Mouse (Mus musculus) hindbrain, postnatal 0 days (tissue): Measurements from ENCODE around the gene Olfr1507. TPM values are rescaled to one million over a fixed set of nuclear protein-coding genes. Genes with fewer than 3 reads are reported as not detected.

ENCODE experiments used
- ATAC-seq: fragments of 200-750 bp; cut with Nextera tagmentation; 2 replicates; pipeline ENCODE4 v1.8.0; 2017; ENCODE audit warnings: mild to moderate bottlenecking, moderate TSS enrichment, moderate library complexity
- DNase-seq: peaks from one replicate; pipeline ENCODE4 v3.0.0-alpha.2; 2015; ENCODE audit warnings: low spot score
- H3K27ac ChIP-seq: fragments of 300-500 bp; sonication (generic); 2 replicates; pipeline ENCODE4 v1.5.1; 2014; ENCODE audit warnings: mild to moderate bottlenecking
- H3K27me3 ChIP-seq: fragments of 300-500 bp; sonication (generic); 2 replicates; pipeline ENCODE4 v1.6.1; 2014; ENCODE audit warnings: low read length, mixed read lengths; ENCODE audit not compliant: insufficient read depth
- H3K36me3 ChIP-seq: fragments of 300-500 bp; sonication (generic); 2 replicates; pipeline ENCODE4 v1.6.1; 2014; ENCODE audit warnings: low read length, mixed read lengths; ENCODE audit not compliant: insufficient read depth
- H3K4me1 ChIP-seq: fragments of 300-500 bp; sonication (generic); 2 replicates; pipeline ENCODE4 v1.6.1; 2014; ENCODE audit warnings: antibody characterized with exemption, low read length, mixed read lengths; ENCODE audit not compliant: insufficient read depth
- H3K4me2 ChIP-seq: fragments of 300-500 bp; sonication (generic); 2 replicates; pipeline ENCODE4 v1.6.1; 2014; ENCODE audit warnings: low read depth, mild to moderate bottlenecking, low read length, moderate library complexity, mixed read lengths
- H3K4me3 ChIP-seq: fragments of 300-500 bp; sonication (generic); 2 replicates; pipeline ENCODE4 v1.5.1; 2014; ENCODE audit warnings: low read length
- H3K9ac ChIP-seq: fragments of 300-500 bp; sonication (generic); replicated peaks from 2 replicates; pipeline ENCODE4 v1.6.1; 2014; ENCODE audit warnings: mild to moderate bottlenecking, low read length, moderate library complexity, mixed read lengths
- H3K9me3 ChIP-seq: fragments of 300-500 bp; sonication (generic); 2 replicates; pipeline ENCODE4 v1.6.1; 2016; ENCODE audit warnings: low read length, mixed read lengths
- CTCF ChIP-seq: IDR thresholded peaks from 2 replicates; pipeline ENCODE4 v1.5.1; 2016; ENCODE audit warnings: antibody characterized with exemption, control low read depth, low read depth
- WGBS: fragments of 180-500 bp; shearing (Covaris S2); extraction: QIAGEN DNeasy Blood & Tissue Kit; methylation state at CpG from one replicate; pipeline ENCODE4 v1.1.7; 2014; 5-methylcytosine and 5-hydroxymethylcytosine counted together
- polyA plus RNA-seq: library from polyadenylated mRNA; unstranded; fragments of >200 nt; fragmentation: Nextera tagmentation; extraction: Ambion mirVana; gene quantifications from 2 replicates; pipeline ENCODE4 v1.2.1, GENCODE M21; 2015
- total RNA-seq: library from RNA; depleted of rRNA; stranded (reverse); fragments of >200 nt; gene quantifications from 2 replicates; pipeline ENCODE4 v1.2.3, GENCODE M21; 2014; rRNA removed

The Olfr1507 gene
- not detected in 2 replicates for total RNA-seq
- polyA plus RNA-seq, result not detected in 2 replicates

DNA sequence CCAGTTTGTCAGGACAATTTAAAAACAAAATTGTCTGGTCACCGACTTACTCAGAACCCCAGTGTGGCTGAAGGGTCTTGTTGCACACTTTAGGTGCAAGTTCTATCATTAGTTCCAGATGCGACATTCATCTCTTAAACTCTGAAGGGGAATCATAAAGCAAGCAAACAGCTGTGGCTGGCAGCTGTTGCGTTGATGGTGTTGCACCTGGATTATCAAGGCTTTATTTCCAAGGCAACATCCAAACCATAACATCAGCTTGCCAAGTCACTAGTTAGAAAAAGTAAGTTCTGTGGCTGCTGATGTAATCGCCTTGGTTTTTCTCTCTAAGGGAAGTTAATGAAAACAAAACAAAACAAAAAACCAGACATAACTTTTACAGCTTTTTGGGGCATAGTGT is at the start of gene Olfr1507:
Gene Olfr1507 (minus strand): TSS at position 234 of the 400 bp plus-strand sequence.
- H3K4me2 ChIP-seq, result no peak within 1 kb of the TSS
- no peak for ATAC-seq
- H3K27me3 ChIP-seq, result no peaks in the 10 kb centered on the region
- no peak within 1 kb of the TSS for H3K9ac ChIP-seq
- H3K4me1 ChIP-seq, result no peaks in the 10 kb centered on the region
- no peak for DNase-seq
- WGBS, result 86% methylated on average over 4 of the region's 4 CpGs
- H3K9me3 ChIP-seq, result no peaks in the 10 kb centered on the region
- TF ChIP-seq CTCF, result no peak
- no peak within 1 kb of the TSS for H3K27ac ChIP-seq
- no peaks in the 10 kb centered on the region for H3K36me3 ChIP-seq
- H3K4me3 ChIP-seq, result no peak within 1 kb of the TSS

DNA sequence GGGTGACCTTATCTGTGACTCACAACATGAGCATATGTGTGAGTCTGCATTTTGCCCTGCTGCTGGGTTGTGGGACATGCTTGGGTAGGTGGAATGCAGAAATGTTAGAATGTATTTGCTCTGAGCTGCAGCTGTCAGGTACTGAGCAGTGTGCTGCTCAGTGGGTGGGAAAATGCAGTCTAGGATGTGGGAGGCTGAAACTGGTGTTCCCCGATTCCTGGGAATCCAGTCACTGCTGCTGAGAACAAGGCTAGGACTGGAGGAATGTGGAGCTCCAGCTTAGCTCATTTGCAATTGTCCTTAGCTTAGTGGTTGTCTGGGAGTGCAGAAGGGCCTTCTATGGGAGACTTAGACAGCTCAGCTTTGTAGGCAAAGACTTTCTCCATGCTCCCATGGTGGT is 37.8 kb upstream of the Olfr1507 start:
- Histone ChIP-seq H3K9ac (no peak overlapping the region), H3K27me3 (no peaks in the 10 kb centered on the region), H3K4me1 (no peaks in the 10 kb centered on the region), H3K4me2 (no peak overlapping the region), H3K36me3 (no peaks in the 10 kb centered on the region), H3K9me3 (no peaks in the 10 kb centered on the region), H3K27ac (no peak overlapping the region), H3K4me3 (no peak overlapping the region)
- TF ChIP-seq CTCF, result no peak
- no peak for DNase-seq
- ATAC-seq, result no peak
- 84% methylated on average over 1 of the region's 1 CpGs for WGBS

DNA sequence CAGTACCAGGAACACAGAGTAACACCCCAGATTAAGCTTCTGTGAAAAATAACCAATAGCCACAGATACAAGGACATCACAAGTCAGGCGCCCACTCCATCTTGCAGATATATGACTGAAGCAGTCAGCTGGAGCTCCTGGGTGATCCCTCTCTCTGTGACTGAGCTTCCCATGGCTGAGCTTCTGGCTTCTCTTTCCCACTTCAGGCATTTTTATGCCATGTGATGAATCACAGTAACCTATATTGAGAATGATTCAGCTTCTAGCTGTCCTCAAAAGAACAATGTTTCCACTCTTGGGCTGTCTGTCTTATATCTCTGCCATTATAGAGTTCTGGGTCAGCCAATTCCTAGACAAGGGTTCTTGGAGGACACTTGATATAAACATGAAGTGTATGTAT is 29.4 kb upstream of the Olfr1507 start:
- Histone ChIP-seq H3K27ac (no peak overlapping the region), H3K9me3 (no peaks in the 10 kb centered on the region), H3K36me3 (no peaks in the 10 kb centered on the region), H3K9ac (no peak overlapping the region), H3K4me3 (no peak overlapping the region), H3K4me1 (no peaks in the 10 kb centered on the region), H3K27me3 (no peaks in the 10 kb centered on the region), H3K4me2 (no peak overlapping the region)
- DNase-seq, result no peak
- 81% methylated on average over 1 of the region's 1 CpGs for WGBS
- no peak for TF ChIP-seq CTCF
- no peak for ATAC-seq

DNA sequence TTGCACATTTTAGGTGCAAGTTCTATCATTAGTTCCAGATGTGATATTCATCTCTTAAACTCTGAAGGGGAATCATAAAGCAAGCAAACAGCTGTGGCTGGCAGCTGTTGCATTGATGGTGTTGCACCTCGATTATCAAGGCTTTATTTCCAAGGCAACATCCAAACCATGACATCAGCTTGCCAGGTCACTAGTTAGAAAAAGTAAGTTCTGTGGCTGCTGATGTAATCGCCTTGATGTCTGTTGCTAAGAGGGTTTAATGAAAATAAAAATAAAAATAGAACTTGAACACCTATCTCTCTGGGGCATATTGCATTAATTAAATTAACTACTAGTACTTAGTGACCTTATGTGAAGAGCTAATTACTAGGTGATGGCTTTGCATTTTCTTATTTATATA is 28.2 kb downstream of the Olfr1507 start, which contains the start of gene Olfr1508:
Gene Olfr1508 (minus strand): TSS at position 101 of the 400 bp plus-strand sequence.
- 70% methylated on average over 2 of the region's 2 CpGs for WGBS
- no peak for ATAC-seq
- no peaks in the 10 kb centered on the region for H3K4me1 ChIP-seq

DNA sequence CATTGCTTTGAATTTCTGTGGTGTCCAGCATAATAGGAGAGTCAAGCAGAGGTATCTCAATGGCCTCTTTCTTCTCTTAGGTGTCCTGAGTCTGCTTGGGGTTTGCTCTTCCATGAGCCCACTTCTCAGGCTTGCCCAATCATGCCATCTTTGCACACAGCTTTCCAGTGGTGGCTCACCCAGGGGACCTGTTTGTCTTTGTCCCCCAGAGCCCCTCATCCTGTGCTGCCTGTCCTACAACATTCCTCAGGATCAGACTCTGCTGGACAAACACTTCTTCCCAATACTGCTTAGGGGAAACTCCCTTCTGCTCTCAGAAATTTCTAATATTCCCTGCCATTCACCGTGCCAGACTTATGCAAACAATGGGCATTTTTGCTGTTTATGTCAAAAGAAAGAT is 29.8 kb downstream of the Olfr1507 start:
- no peak for ATAC-seq
- TF ChIP-seq CTCF, result no peak
- WGBS, result 98% methylated on average over 1 of the region's 1 CpGs

More for the DNA sequence above, 28.2 kb downstream of the Olfr1507 start, which contains the start of gene Olfr1508:
- H3K9me3 ChIP-seq, result no peaks in the 10 kb centered on the region
- H3K4me3 ChIP-seq, result no peak within 1 kb of the TSS
- DNase-seq, result no peak
- H3K9ac ChIP-seq, result no peak within 1 kb of the TSS
- no peak for TF ChIP-seq CTCF
- H3K27ac ChIP-seq, result no peak within 1 kb of the TSS
- no peak within 1 kb of the TSS for H3K4me2 ChIP-seq
- H3K27me3 ChIP-seq, result no peaks in the 10 kb centered on the region
- H3K36me3 ChIP-seq, result no peaks in the 10 kb centered on the region

DNA sequence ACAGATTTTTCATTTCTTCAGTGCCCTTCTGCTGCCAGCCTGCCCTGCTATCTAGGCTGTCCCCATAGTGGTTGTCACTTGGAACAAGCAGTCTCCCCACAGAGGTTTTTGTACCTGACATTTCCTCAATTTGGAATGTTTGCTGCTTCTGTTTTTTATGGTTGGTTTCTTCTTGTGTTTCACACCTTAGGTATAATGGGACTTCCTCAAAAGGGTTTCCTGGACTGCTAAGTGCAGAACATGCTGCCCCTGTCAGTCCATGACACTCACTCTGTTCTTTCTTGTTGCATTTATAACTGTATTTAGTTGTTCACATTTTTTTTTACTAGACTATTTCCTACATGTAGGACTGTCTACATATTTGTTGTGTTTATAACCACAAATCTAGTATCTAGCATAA is 33.6 kb downstream of the Olfr1507 start:
- ATAC-seq, result no peak
- H3K9me3 ChIP-seq, result no peaks in the 10 kb centered on the region
- no peak overlapping the region for H3K27ac ChIP-seq

More for the DNA sequence above, 29.8 kb downstream of the Olfr1507 start:
- no peaks in the 10 kb centered on the region for H3K27me3 ChIP-seq
- H3K4me3 ChIP-seq, result no peak overlapping the region
- H3K4me1 ChIP-seq, result no peaks in the 10 kb centered on the region
- no peaks in the 10 kb centered on the region for H3K9me3 ChIP-seq
- H3K4me2 ChIP-seq, result no peak overlapping the region
- H3K36me3 ChIP-seq, result no peaks in the 10 kb centered on the region
- H3K27ac ChIP-seq, result no peak overlapping the region
- no peak overlapping the region for H3K9ac ChIP-seq
- no peak for DNase-seq

DNA sequence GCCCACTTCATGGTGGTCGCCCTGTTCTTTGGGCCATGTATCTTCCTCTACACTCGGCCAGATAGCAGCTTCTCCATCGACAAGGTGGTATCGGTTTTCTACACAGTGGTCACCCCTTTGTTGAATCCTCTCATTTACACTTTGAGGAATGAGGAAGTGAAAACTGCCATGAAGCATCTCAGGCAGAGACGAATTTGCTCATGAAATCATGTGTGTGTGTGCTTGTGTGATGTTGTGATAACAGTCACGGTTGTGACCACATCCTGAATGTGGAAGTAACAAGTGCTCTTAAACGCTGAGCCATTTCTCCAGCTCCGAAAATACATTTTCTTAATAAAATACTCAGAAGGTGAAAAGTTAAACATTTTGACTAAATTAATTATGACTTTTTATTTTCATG is 44.4 kb downstream of the Olfr1507 start:
- ATAC-seq (no peak), DNase-seq (no peak)
- H3K27ac ChIP-seq, result no peak overlapping the region
- H3K4me2 ChIP-seq, result no peak overlapping the region
- no peaks in the 10 kb centered on the region for H3K36me3 ChIP-seq
- H3K4me1 ChIP-seq, result no peaks in the 10 kb centered on the region
- no peak for TF ChIP-seq CTCF
- WGBS, result 93% methylated on average over 8 of the region's 8 CpGs
- H3K9ac ChIP-seq, result no peak overlapping the region
- no peaks in the 10 kb centered on the region for H3K9me3 ChIP-seq
- H3K27me3 ChIP-seq, result no peaks in the 10 kb centered on the region
- H3K4me3 ChIP-seq, result no peak overlapping the region

More for the DNA sequence above, 33.6 kb downstream of the Olfr1507 start:
- Histone ChIP-seq H3K9ac (no peak overlapping the region), H3K36me3 (no peaks in the 10 kb centered on the region), H3K27me3 (no peaks in the 10 kb centered on the region), H3K4me3 (no peak overlapping the region), H3K4me2 (no peak overlapping the region), H3K4me1 (no peaks in the 10 kb centered on the region)
- no peak for TF ChIP-seq CTCF
- no peak for DNase-seq
